Mouse (Mus musculus) Patski (cell line): ENCODE results near the gene Nmnat1. TPM values are rescaled to one million over a fixed set of nuclear protein-coding genes. Genes with fewer than 3 reads are reported as not detected.

ENCODE experiments used
- ATAC-seq: fragments of 100-300 bp; one replicate; pipeline ENCODE4 v1.8.0; 2021
- CTCF ChIA-PET: fragments of 350-600 bp; sonication (Branson Sonifier 250); formaldehyde crosslinking; loops from one replicate; lab custom pipeline; 2022; ENCODE audit warnings: inconsistent platforms; lab: Charles Lee
- POLR2A ChIA-PET: fragments of 350-600 bp; sonication (Branson Sonifier 250); formaldehyde crosslinking; loops from one replicate; lab custom pipeline; 2022; ENCODE audit warnings: antibody characterized with exemption, inconsistent platforms; lab: Charles Lee
- DNase-seq: peaks from one replicate; pipeline ENCODE4 v3.0.0-alpha.2; 2011; ENCODE audit warnings: low read depth, low spot score
- H3K27me3 ChIP-seq: fragments of 371-371 bp; one replicate; pipeline ENCODE4 v1.5.1; 2021
- CTCF ChIP-seq: fragments of 100-300 bp; IDR thresholded peaks from one replicate; pipeline ENCODE4 v1.5.1; 2021
- in situ Hi-C: fragments of 300-500 bp; cut with MboI; formaldehyde crosslinking; loops from 3 replicates; pipeline ENCODE4 v1.11.1; 2018; ENCODE audit warnings: low pct_unique_long_range_greater_than_20kb, mixed read lengths
- polyA plus RNA-seq: library from polyadenylated mRNA; unstranded; gene quantifications from one replicate; pipeline ENCODE4 v1.2.3, GENCODE M21; 2021

Gene Nmnat1
- polyA plus RNA-seq, 1 experiment from 2014 or later: 19.5 TPM

- CTCF ChIA-PET: no interaction called here
- POLR2A ChIA-PET: interaction anchor here (0.6 kb wide), 1 partner anchor 20 kb away, joined by 3 read pairs; no protein-coding TSS in a partner anchor
- in situ Hi-C loops: no loop called here
- no peak for TF ChIP-seq CTCF
- H3K27me3 ChIP-seq: no peaks in the 10 kb centered on the region
- DNase-seq (no peak), ATAC-seq (no peak)
These were observed 30.7 kb upstream of the Nmnat1 start for GRCm38 (mm10) chr4:149515706-149516105.

- in situ Hi-C loops: no loop called here
- DNase-seq: no peak
- H3K27me3 ChIP-seq: no peaks in the 10 kb centered on the region
- TF ChIP-seq CTCF: no peak
- ChIA-PET POLR2A (no interaction called here), CTCF (no interaction called here)
- ATAC-seq: no peak
These were observed 27.1 kb upstream of the Nmnat1 start for GRCm38 (mm10) chr4:149512072-149512471.

GRCm38 (mm10) chr4:149511221-149511646, 26.2 kb upstream of the Nmnat1 start:
- DNase-seq (no peak), ATAC-seq (no peak)
- in situ Hi-C loops: no loop called here
- TF ChIP-seq CTCF: no peak
- ChIA-PET POLR2A (no interaction called here), CTCF (interaction anchor here (1.0 to 1.6 kb wide), 2 partner anchors 11 to 30 kb away, joined by 3 to 4 read pairs; no protein-coding TSS in a partner anchor)
- H3K27me3 ChIP-seq: no peaks in the 10 kb centered on the region

- no peaks in the 10 kb centered on the region for H3K27me3 ChIP-seq
- in situ Hi-C loops: no loop called here
- ChIA-PET CTCF (interaction anchor here (2.6 kb wide), 1 partner anchor 36 kb away, joined by 7 read pairs; no protein-coding TSS in a partner anchor), POLR2A (interaction anchor here (0.6 kb wide), 1 partner anchor 9 kb away, joined by 3 read pairs; no protein-coding TSS in a partner anchor)
- no peak for TF ChIP-seq CTCF
- ATAC-seq (peak; percentile 79), DNase-seq (peak; percentile 73)
These were observed 21.9 kb upstream of the Nmnat1 start for GRCm38 (mm10) chr4:149506904-149507303.

GRCm38 (mm10) chr4:149505261-149505967, 20.4 kb upstream of the Nmnat1 start:
- ATAC-seq: no peak
- POLR2A ChIA-PET: no interaction called here
- CTCF ChIA-PET: interaction anchor here (2.6 kb wide), 1 partner anchor 38 kb away, joined by 7 read pairs; no protein-coding TSS in a partner anchor
- TF ChIP-seq CTCF: no peak
- H3K27me3 ChIP-seq: no peaks in the 10 kb centered on the region
- in situ Hi-C loops: no loop called here
- no peak for DNase-seq

GRCm38 (mm10) chr4:149504858-149505257, 19.9 kb upstream of the Nmnat1 start:
- in situ Hi-C loops: no loop called here
- POLR2A ChIA-PET: no interaction called here
- CTCF ChIA-PET: interaction anchor here (2.6 kb wide), 1 partner anchor 38 kb away, joined by 7 read pairs; no protein-coding TSS in a partner anchor
- no peak for ATAC-seq
- DNase-seq: no peak
- no peak for TF ChIP-seq CTCF
- H3K27me3 ChIP-seq: no peaks in the 10 kb centered on the region

- ChIA-PET CTCF (interaction anchor here (2.6 kb wide), 1 partner anchor 39 kb away, joined by 7 read pairs; no protein-coding TSS in a partner anchor), POLR2A (no interaction called here)
- DNase-seq (no peak), ATAC-seq (no peak)
- TF ChIP-seq CTCF: no peak
- no peaks in the 10 kb centered on the region for H3K27me3 ChIP-seq
- in situ Hi-C loops: no loop called here
These were observed 19.4 kb upstream of the Nmnat1 start for GRCm38 (mm10) chr4:149504363-149504762.

GRCm38 (mm10) chr4:149499790-149500189, 14.8 kb upstream of the Nmnat1 start:
- ATAC-seq: no peak
- in situ Hi-C loops: no loop called here
- no peaks in the 10 kb centered on the region for H3K27me3 ChIP-seq
- DNase-seq: no peak
- POLR2A ChIA-PET: no interaction called here
- CTCF ChIA-PET: no interaction called here
- TF ChIP-seq CTCF: no peak

GRCm38 (mm10) chr4:149498901-149499300, 13.9 kb upstream of the Nmnat1 start:
- in situ Hi-C loops: no loop called here
- ChIA-PET POLR2A (interaction anchor here (0.6 kb wide), 1 partner anchor 9 kb away, joined by 4 read pairs; no protein-coding TSS in a partner anchor), CTCF (no interaction called here)
- DNase-seq (no peak), ATAC-seq (no peak)
- H3K27me3 ChIP-seq: no peaks in the 10 kb centered on the region
- no peak for TF ChIP-seq CTCF

GRCm38 (mm10) chr4:149496612-149497011, 11.6 kb upstream of the Nmnat1 start:
- no peak for TF ChIP-seq CTCF
- ChIA-PET POLR2A (no interaction called here), CTCF (no interaction called here)
- in situ Hi-C loops: no loop called here
- ATAC-seq: no peak
- no peak for DNase-seq
- no peaks in the 10 kb centered on the region for H3K27me3 ChIP-seq

GRCm38 (mm10) chr4:149491151-149491550, 6.1 kb upstream of the Nmnat1 start:
- DNase-seq: no peak
- POLR2A ChIA-PET: no interaction called here
- ATAC-seq: no peak
- TF ChIP-seq CTCF: no peak
- H3K27me3 ChIP-seq: no peaks in the 10 kb centered on the region
- CTCF ChIA-PET: no interaction called here
- in situ Hi-C loops: loop anchor here (5.0 kb wide), 1 partner anchor 41 kb away; no protein-coding TSS in a partner anchor
